Comparison of ENCODE assay signal across 9 mouse cellular contexts in genomic region chr5:51568198-51568690, GRCm38 (mm10). TPM values are rescaled to one million over a fixed set of nuclear protein-coding genes. Genes with fewer than 3 reads are reported as not detected.
DNase-seq lines count a peak whose midpoint lies in the region; ATAC-seq and TF ChIP-seq lines count a peak whose summit lies in the region.
"Had no signal": no experiment of that assay in that cellular context is flagged by ENCODE, and none has a peak within 500 bp of the region (broad histone marks: within the 10 kb centered on the region; RNA-seq: fewer than 3 reads in every experiment).

No protein-coding gene starts in this region.

- TF ChIP-seq EP300 in lung, postnatal 0 days (IDR thresholded peaks at IDR 0.05) = no peak

- TF ChIP-seq CTCF in lung, postnatal 0 days (IDR thresholded peaks at IDR 0.05) = no peak

- H3K9ac ChIP-seq in forebrain, embryonic 12.5 days = no peak overlapping the region
- H3K9ac ChIP-seq in lung, postnatal 0 days (replicated peaks; ENCODE audit: low read depth) = no peak overlapping the region
- H3K9ac ChIP-seq in stomach, embryonic 16.5 days (ENCODE audit: low read length) = no peak overlapping the region

- H3K36me3 ChIP-seq in forebrain, embryonic 12.5 days (replicated peaks) = no peaks in the 10 kb centered on the region
- no peaks in the 10 kb centered on the region for H3K36me3 ChIP-seq in forebrain, embryonic 10.5 days (replicated peaks)
- H3K36me3 ChIP-seq in lung, postnatal 0 days (ENCODE audit: insufficient read depth, low read length) = no peaks in the 10 kb centered on the region
- H3K36me3 ChIP-seq in stomach, embryonic 16.5 days (ENCODE audit: control insufficient read depth, insufficient read depth, low read length) = no peaks in the 10 kb centered on the region

- 40% methylated on average over 8 of the region's 8 CpGs for WGBS in forebrain, embryonic 12.5 days
- WGBS in forebrain, embryonic 10.5 days = 69% methylated on average over 8 of the region's 8 CpGs
- 49% methylated on average over 8 of the region's 8 CpGs for WGBS in lung, postnatal 0 days
- 58% methylated on average over 8 of the region's 8 CpGs for WGBS in stomach, embryonic 16.5 days

- peaks cover 12% of the 10 kb centered on the region for H3K4me1 ChIP-seq in forebrain, embryonic 12.5 days
- peaks cover 11% of the 10 kb centered on the region for H3K4me1 ChIP-seq in forebrain, embryonic 10.5 days
- H3K4me1 ChIP-seq in lung, postnatal 0 days (ENCODE audit: insufficient read depth, low read depth, low read length) = no peaks in the 10 kb centered on the region
- 0 out of 2 replicates have a peak, but pooled peaks cover 4% of the 10 kb centered on the region for H3K4me1 ChIP-seq in stomach, embryonic 16.5 days (ENCODE audit: control insufficient read depth, insufficient read depth, low read length)

- ATAC-seq in forebrain, embryonic 12.5 days (ENCODE audit: low FRiP score) = peak; percentile 64; the same call in 1 of the 2 replicates
- peak; percentile 75 for ATAC-seq in lung, postnatal 0 days
- peak; percentile 17; the same call in 1 of the 2 replicates for ATAC-seq in stomach, embryonic 16.5 days (ENCODE audit: insufficient read depth, low FRiP score)

- no peak overlapping the region for H3K27ac ChIP-seq in forebrain, embryonic 12.5 days
- H3K27ac ChIP-seq in forebrain, embryonic 10.5 days = no peak overlapping the region
- no peak overlapping the region for H3K27ac ChIP-seq in lung, postnatal 0 days (ENCODE audit: low read length)
- peak overlapping the region; percentile 36; the same call in 1 of the 2 replicates for H3K27ac ChIP-seq in stomach, embryonic 16.5 days (ENCODE audit: low read length)

- H3K9me3 ChIP-seq in forebrain, embryonic 12.5 days = no peaks in the 10 kb centered on the region
- no peaks in the 10 kb centered on the region for H3K9me3 ChIP-seq in forebrain, embryonic 10.5 days
- H3K9me3 ChIP-seq in lung, postnatal 0 days (ENCODE audit: low read length) = no peaks in the 10 kb centered on the region
- no peaks in the 10 kb centered on the region for H3K9me3 ChIP-seq in stomach, embryonic 16.5 days (replicated peaks; ENCODE audit: control insufficient read depth, low read length)

- peak overlapping the region; percentile 13; the same call in 1 of the 2 replicates for H3K4me2 ChIP-seq in forebrain, embryonic 12.5 days
- H3K4me2 ChIP-seq in lung, postnatal 0 days (replicated peaks; ENCODE audit: low read depth, low read length) = peak overlapping the region; percentile 22; the same call in 1 of the 2 replicates
- peak overlapping the region; percentile 16; the same call in 1 of the 2 replicates for H3K4me2 ChIP-seq in stomach, embryonic 16.5 days (ENCODE audit: low read depth, low read length)

- no peaks in the 10 kb centered on the region for H3K27me3 ChIP-seq in forebrain, embryonic 12.5 days
- no peaks in the 10 kb centered on the region for H3K27me3 ChIP-seq in forebrain, embryonic 10.5 days (ENCODE audit: poor library complexity, severe bottlenecking)
- no peaks in the 10 kb centered on the region for H3K27me3 ChIP-seq in lung, postnatal 0 days (replicated peaks; ENCODE audit: insufficient read depth, low read length)
- no peaks in the 10 kb centered on the region for H3K27me3 ChIP-seq in stomach, embryonic 16.5 days (ENCODE audit: control insufficient read depth, insufficient read depth, low read length)

- no peak overlapping the region for H3K4me3 ChIP-seq in forebrain, embryonic 12.5 days (replicated peaks)
- no peak overlapping the region for H3K4me3 ChIP-seq in forebrain, embryonic 10.5 days
- H3K4me3 ChIP-seq in lung, postnatal 0 days (ENCODE audit: low read depth, low read length) = no peak overlapping the region
- H3K4me3 ChIP-seq in stomach, embryonic 16.5 days (replicated peaks; ENCODE audit: low read length) = no peak overlapping the region

- no peak for DNase-seq in forebrain, embryonic 10.5 days (ENCODE audit: extremely low spot score, low spot score)
- DNase-seq in lung, postnatal 0 days (ENCODE audit: low spot score) = peak; percentile 44
- no peak for DNase-seq in lung, postnatal 14 days
- DNase-seq in left cerebral cortex, adult 11 months (ENCODE audit: low spot score) = peak; percentile 39
- DNase-seq in adrenal gland, postnatal 10 days = no peak
- no peak for DNase-seq in urinary bladder, postnatal 14 days (ENCODE audit: low spot score)
- DNase-seq: thymus, postnatal 14 days had no signal

RNA-seq across cellular contexts. Expression of gene Ppargc1a, which starts 0.7 kb away (rescaled TPM):
- 4.5 and 5.5 TPM in 2 replicates for polyA plus RNA-seq in forebrain, embryonic 12.5 days (2016; fragmentation: Nextera tagmentation; extraction: Ambion mirVana)
- 2.0 and 2.6 TPM in 2 replicates for polyA plus RNA-seq in forebrain, embryonic 10.5 days (2016; fragmentation: Nextera tagmentation; extraction: Ambion mirVana)
- polyA plus RNA-seq in lung, postnatal 0 days (2015; fragmentation: Nextera tagmentation; extraction: Ambion mirVana) = 4.0 and 4.8 TPM in 2 replicates
- polyA plus RNA-seq in stomach, embryonic 16.5 days (2015; fragmentation: Nextera tagmentation; extraction: Ambion mirVana) = 6.1 and 6.7 TPM in 2 replicates
- 10 to 100 TPM; 34.5 to 47.2 TPM for total RNA-seq in adrenal gland, postnatal 10 days (2021)

Comparison
In these comparisons a context has a peak if more than half of its experiments do, and no peak if none do; other contexts are left out.
1. DNase-seq: peak in lung, postnatal 0 days (single experiment) and left cerebral cortex, adult 11 months (single experiment); none in forebrain, embryonic 10.5 days (single experiment), lung, postnatal 14 days (single experiment), adrenal gland, postnatal 10 days (single experiment) and urinary bladder, postnatal 14 days (single experiment).
2. ATAC-seq: peak in every context shown above with its lines; median percentile 75 in lung, postnatal 0 days; 64 in forebrain, embryonic 12.5 days; 17 in stomach, embryonic 16.5 days.
3. Peak in every context shown above with its lines, with median percentiles within 50 percentile points of each other: H3K4me2 ChIP-seq.